10 mouse cellular contexts compared by ENCODE assay signal in genomic region chrX:36744735-36745134, GRCm38 (mm10). TPM values are rescaled to one million over a fixed set of nuclear protein-coding genes. Genes with fewer than 3 reads are reported as not detected.
A peak's percentile ranks its signal among the peaks of the same experiment; 100 is the strongest.
DNase-seq lines count a peak whose midpoint lies in the region; ATAC-seq and TF ChIP-seq lines count a peak whose summit lies in the region.
"Had no signal": no experiment of that assay in that cellular context is flagged by ENCODE, and none has a peak within 500 bp of the region (broad histone marks: within the 10 kb centered on the region; RNA-seq: fewer than 3 reads in every experiment).

No protein-coding gene starts in this region.

- ATAC-seq in kidney, postnatal 0 days (replicated peaks; ENCODE audit: low FRiP score, low read depth): no peak
- peak; percentile 95 for ATAC-seq in granulocyte monocyte progenitor cell, adult 5-6 weeks (replicated peaks; ENCODE audit: poor library complexity, severe bottlenecking)

- TF ChIP-seq CTCF in kidney, postnatal 0 days (IDR thresholded peaks at IDR 0.05; ENCODE audit: low read depth): no peak

- H3K9me3 ChIP-seq in kidney, postnatal 0 days (replicated peaks; ENCODE audit: low read length): no peaks in the 10 kb centered on the region
- H3K9me3 ChIP-seq in ES-E14 (ENCODE audit: control insufficient read depth, insufficient read depth, low read depth, low read length): no peaks in the 10 kb centered on the region
- H3K9me3 ChIP-seq: limb, embryonic 12.5 days; stomach, embryonic 15.5 days had no signal

- in situ Hi-C loops in ES-E14 (cut with MboI; ENCODE audit: low sequenced_read_pairs in 2 of 2, unreplicated experiment in 2 of 2): no loop called here

- H3K36me3 ChIP-seq in kidney, postnatal 0 days (ENCODE audit: insufficient read depth, low read length): no peaks in the 10 kb centered on the region
- no peaks in the 10 kb centered on the region for H3K36me3 ChIP-seq in ES-E14 (ENCODE audit: control insufficient read depth, insufficient read depth, low read length, poor library complexity, severe bottlenecking)
- H3K36me3 ChIP-seq: limb, embryonic 12.5 days; stomach, embryonic 15.5 days had no signal

- no peak overlapping the region for H3K4me3 ChIP-seq in kidney, postnatal 0 days (replicated peaks; ENCODE audit: low read depth, low read length)
- peak overlapping the region; percentile 21 to 30; a peak in 3 of 4 replicates for H3K4me3 ChIP-seq in ES-E14 (ENCODE audit: insufficient read depth in 1 of 2, low read depth in 1 of 2, low read length in 2 of 2, poor library complexity in 1 of 2, severe bottlenecking in 1 of 2)

- DNase-seq in kidney, postnatal 0 days (ENCODE audit: low spot score): peak; percentile 47
- no peak for DNase-seq in kidney, adult 18-20 months
- DNase-seq in ES-E14 (ENCODE audit: low read depth, low spot score): no peak
- DNase-seq in left cerebral cortex, adult 18-20 months (ENCODE audit: low spot score in 2 of 2): peak; percentile 36 to 65
- DNase-seq in skeletal muscle tissue, adult 2 months (ENCODE audit: low read depth, low spot score): peak; percentile 39
- DNase-seq in adipocyte (ENCODE audit: low spot score): no peak
- DNase-seq in layer of hippocampus, postnatal 14 days (ENCODE audit: low spot score in 2 of 2): no peak

- H3K4me2 ChIP-seq in kidney, postnatal 0 days (ENCODE audit: low read length): no peak overlapping the region

- H3K27me3 ChIP-seq in kidney, postnatal 0 days (ENCODE audit: insufficient read depth, low read length): no peaks in the 10 kb centered on the region
- H3K27me3 ChIP-seq: limb, embryonic 12.5 days; stomach, embryonic 15.5 days had no signal

- H3K9ac ChIP-seq in kidney, postnatal 0 days (ENCODE audit: low read depth, low read length): no peak overlapping the region
- H3K9ac ChIP-seq in ES-E14 (ENCODE audit: insufficient read depth, low read depth, low read length, poor library complexity, severe bottlenecking): no peak overlapping the region
- H3K9ac ChIP-seq: limb, embryonic 12.5 days; stomach, embryonic 15.5 days had no signal

- H3K4me1 ChIP-seq in kidney, postnatal 0 days (replicated peaks; ENCODE audit: insufficient read depth, low read length): no peaks in the 10 kb centered on the region
- 0 out of 4 replicates have a peak, but pooled peaks cover 0 to 2% of the 10 kb centered on the region in 2 experiments for H3K4me1 ChIP-seq in ES-E14 (ENCODE audit: control insufficient read depth in 2 of 2, insufficient read depth in 2 of 2, low read length in 2 of 2, poor library complexity in 1 of 2)
- H3K4me1 ChIP-seq: limb, embryonic 12.5 days; stomach, embryonic 15.5 days had no signal

- WGBS in kidney, postnatal 0 days: 61% methylated on average over 7 of the region's 7 CpGs

- no peak overlapping the region for H3K27ac ChIP-seq in kidney, postnatal 0 days
- no peak overlapping the region for H3K27ac ChIP-seq in ES-E14 (ENCODE audit: insufficient read depth, low read depth, low read length, poor library complexity, severe bottlenecking)
- H3K27ac ChIP-seq: limb, embryonic 12.5 days; stomach, embryonic 15.5 days had no signal

TF ChIP-seq in ES-E14, 5 proteins besides CTCF, POLR2A, EP300 and RAD21:
- TF ChIP-seq ZC3H11A (IDR thresholded peaks at IDR 0.05; ENCODE audit: borderline replicate concordance, low read depth, low read length): no peak
- TF ChIP-seq ZNF384 (IDR thresholded peaks at IDR 0.05; ENCODE audit: low read depth, low read length): no peak
- no peak for TF ChIP-seq HCFC1 (IDR thresholded peaks at IDR 0.05; ENCODE audit: borderline replicate concordance, insufficient read depth, low read length)
- no peak for TF ChIP-seq CHD2 (IDR thresholded peaks at IDR 0.05; ENCODE audit: low read depth, low read length)
- TF ChIP-seq MAFK (IDR thresholded peaks at IDR 0.05; ENCODE audit: insufficient read depth, low read depth, low read length): no peak
TF ChIP-seq in ES-E14: peak in this region for 0.

RNA-seq across cellular contexts. Expression of gene Slc25a43, which starts 1.3 kb away (rescaled TPM):
- 2.9 and 3.9 TPM in 2 replicates for polyA plus RNA-seq in kidney, postnatal 0 days (2015; fragmentation: Nextera tagmentation; extraction: Ambion mirVana)
- 2.1 and 3.1 TPM in 2 replicates for total RNA-seq in ES-E14 (2012; rRNA removed)
- total RNA-seq in granulocyte monocyte progenitor cell, adult 5-6 weeks (2014; fragmentation: Nextera tagmentation): 2.5 and 4.3 TPM in 2 replicates
- 1.0 and 1.2 TPM in 2 replicates for total RNA-seq in granulocyte monocyte progenitor cell, adult 5-6 weeks (2017)
- total RNA-seq in left cerebral cortex, adult 18-20 months (2021): under 1 TPM; 0.42 to 0.70 TPM
- under 1 TPM in 1 of 2 experiments, not detected in 1; 0.30 TPM for total RNA-seq in layer of hippocampus, postnatal 14 days (2021)

RNA-seq across cellular contexts. Expression of gene Slc25a5, which starts 50.7 kb away (rescaled TPM):
- 1,543 and 1,561 TPM in 2 replicates for polyA plus RNA-seq in kidney, postnatal 0 days (2015; fragmentation: Nextera tagmentation; extraction: Ambion mirVana)
- total RNA-seq in ES-E14 (2012; rRNA removed): 557 and 605 TPM in 2 replicates
- 933 and 1,044 TPM in 2 replicates for total RNA-seq in granulocyte monocyte progenitor cell, adult 5-6 weeks (2014; fragmentation: Nextera tagmentation)
- 865 and 1,012 TPM in 2 replicates for total RNA-seq in granulocyte monocyte progenitor cell, adult 5-6 weeks (2017)
- 100 to 1,000 TPM; 315 to 349 TPM for total RNA-seq in left cerebral cortex, adult 18-20 months (2021)
- 100 to 1,000 TPM; 369 to 393 TPM for total RNA-seq in layer of hippocampus, postnatal 14 days (2021)

Comparison
In these comparisons a context has a peak if more than half of its experiments do, and no peak if none do; other contexts are left out.
1. DNase-seq: peak in kidney, postnatal 0 days (single experiment), left cerebral cortex, adult 18-20 months (2 of 2) and skeletal muscle tissue, adult 2 months (single experiment); none in kidney, adult 18-20 months (single experiment), ES-E14 (single experiment), adipocyte (single experiment) and layer of hippocampus, postnatal 14 days (0 of 2).